Mouse (Mus musculus): ENCODE data around the gene Man1c1.

DNA sequence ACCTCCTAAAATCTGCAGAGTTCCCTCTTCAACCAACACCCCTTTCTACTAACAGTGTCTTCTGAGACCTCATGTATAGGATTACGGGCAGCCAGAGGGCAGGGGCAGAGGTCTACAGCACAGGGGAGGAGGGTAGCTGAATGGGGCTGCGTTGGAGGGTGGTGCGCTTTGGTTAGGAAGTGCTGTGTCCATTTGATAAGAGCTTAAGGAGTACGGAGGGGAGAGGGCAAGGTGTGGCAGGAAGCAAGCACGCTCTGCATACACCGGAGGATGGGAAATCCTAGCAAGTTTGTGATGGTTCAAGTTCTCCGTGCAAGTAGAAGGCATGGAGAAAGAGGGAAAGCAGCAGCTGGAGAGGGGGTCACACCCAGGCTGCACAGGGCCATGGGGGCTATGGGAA is 102.1 kb downstream of the Man1c1 start:
- TF ChIP-seq POLR2A (IDR thresholded peaks at IDR 0.05; ENCODE audit: borderline replicate concordance, low read depth, low read length): no peak
- no peak for TF ChIP-seq CTCF (IDR thresholded peaks at IDR 0.05; ENCODE audit: low read depth, low read length)

All from bone marrow macrophage, adult 2 months (primary cell).